29 mouse cellular contexts compared by ENCODE assay signal in genomic region chr5:37832766-37833165, GRCm38 (mm10). TPM values are rescaled to one million over a fixed set of nuclear protein-coding genes. Genes with fewer than 3 reads are reported as not detected.
"Had no signal": no experiment of that assay in that cellular context is flagged by ENCODE, and none has a peak within 500 bp of the region (broad histone marks: within the 10 kb centered on the region; RNA-seq: fewer than 3 reads in every experiment).

No protein-coding gene starts in this region.

- ATAC-seq: liver, embryonic 12.5 days; liver, postnatal 0 days; lung, postnatal 0 days; midbrain, embryonic 13.5 days; midbrain, embryonic 16.5 days had no signal

- H3K36me3 ChIP-seq: limb, embryonic 12.5 days; limb, embryonic 13.5 days; limb, embryonic 15.5 days; liver, embryonic 12.5 days; liver, embryonic 13.5 days; liver, embryonic 15.5 days; lung, embryonic 15.5 days; midbrain, embryonic 10.5 days; midbrain, embryonic 12.5 days; midbrain, embryonic 13.5 days had no signal

- H3K9ac ChIP-seq: limb, embryonic 12.5 days; limb, embryonic 13.5 days; limb, embryonic 15.5 days; liver, embryonic 12.5 days; liver, embryonic 13.5 days; liver, embryonic 14.5 days; liver, embryonic 15.5 days; liver, postnatal 0 days; lung, embryonic 14.5 days; lung, embryonic 15.5 days; midbrain, embryonic 12.5 days; midbrain, embryonic 13.5 days had no signal

- H3K9me3 ChIP-seq: limb, embryonic 15.5 days; liver, embryonic 12.5 days; liver, embryonic 13.5 days; liver, embryonic 15.5 days; lung, embryonic 15.5 days; midbrain, embryonic 13.5 days had no signal

- H3K4me2 ChIP-seq: limb, embryonic 12.5 days; limb, embryonic 13.5 days; limb, embryonic 15.5 days; liver, embryonic 11.5 days; liver, embryonic 12.5 days; liver, embryonic 13.5 days; liver, embryonic 15.5 days; lung, embryonic 14.5 days; lung, embryonic 15.5 days; midbrain, embryonic 12.5 days; midbrain, embryonic 13.5 days had no signal

- H3K27ac ChIP-seq: left cerebral cortex, adult 2 months; limb, embryonic 12.5 days; limb, embryonic 13.5 days; limb, embryonic 15.5 days; liver, embryonic 12.5 days; liver, embryonic 13.5 days; liver, embryonic 14.5 days; liver, embryonic 15.5 days; lung, embryonic 15.5 days; macrophage; midbrain, embryonic 10.5 days; midbrain, embryonic 12.5 days; midbrain, embryonic 13.5 days had no signal

- H3K4me1 ChIP-seq: liver, embryonic 12.5 days; liver, embryonic 13.5 days; liver, embryonic 15.5 days; lung, embryonic 15.5 days; megakaryocyte, embryonic 14.5 days had no signal

- DNase-seq: left cerebral cortex, postnatal 4 days; liver; liver, embryonic 13.5 days; liver, postnatal 0 days; lung, adult 18-20 months; lung, adult 2 months; lung, embryonic 14.5 days; lung, postnatal 10 days; lung, postnatal 14 days; lung, postnatal 36 days; lung, postnatal 4 days; midbrain, embryonic 14.5 days had no signal

- H3K4me3 ChIP-seq: left cerebral cortex, adult 2 months; limb, embryonic 12.5 days; limb, embryonic 13.5 days; limb, embryonic 15.5 days; liver, embryonic 12.5 days; liver, embryonic 13.5 days; liver, embryonic 15.5 days; lung, embryonic 15.5 days; megakaryocyte, embryonic 14.5 days; midbrain, embryonic 10.5 days; midbrain, embryonic 12.5 days; midbrain, embryonic 13.5 days; myocyte had no signal

RNA-seq across cellular contexts. Expression of gene Msx1, which starts 8.4 kb away (rescaled TPM):
- polyA plus RNA-seq: liver, postnatal 0 days; macrophage had no signal
